Mouse (Mus musculus) CD4-positive, CD25-positive, alpha-beta regulatory T cell, adult 2 months (primary cell): ENCODE results near the gene Lsp1.

Experiments
- DNase-seq: peaks from one replicate; pipeline ENCODE4 v3.0.0-alpha.2; 2012; ENCODE audit warnings: low read depth, low spot score

The Lsp1 gene

GRCm38 (mm10) chr7:142538291-142538690, 77.7 kb downstream of the Lsp1 start:
- no peak for DNase-seq

- DNase-seq, result no peak
Observed at GRCm38 (mm10) chr7:142538766-142539165, 78.2 kb downstream of the Lsp1 start.

- no peak for DNase-seq
Observed at GRCm38 (mm10) chr7:142539828-142540227, 79.2 kb downstream of the Lsp1 start.

- no peak for DNase-seq
Observed at GRCm38 (mm10) chr7:142542771-142543303, 82.2 kb downstream of the Lsp1 start.
